Mouse (Mus musculus) C2C12 (cell line): ENCODE measurements around the gene Bahcc1.

Experiments
- CEBPB ChIP-seq: IDR thresholded peaks from one replicate; pipeline ENCODE4 v1.6.1; 2011; ENCODE audit warnings: low read depth, mild to moderate bottlenecking, control low read depth, moderate library complexity
- CTCF ChIP-seq: IDR thresholded peaks from one replicate; pipeline ENCODE4 v1.5.1; 2011; ENCODE audit not compliant: control insufficient read depth, insufficient read depth, insufficient read length
- MAX ChIP-seq: IDR thresholded peaks from one replicate; pipeline ENCODE4 v1.6.1; 2011; ENCODE audit warnings: mild to moderate bottlenecking, control low read depth
- MYOD1 ChIP-seq: IDR thresholded peaks from one replicate; pipeline ENCODE4 v1.6.1; 2011; ENCODE audit warnings: low read depth; ENCODE audit not compliant: control insufficient read depth, insufficient read length
- MYOG ChIP-seq: IDR thresholded peaks from one replicate; pipeline ENCODE4 v1.6.1; 2011; ENCODE audit not compliant: control insufficient read depth, insufficient read length; ENCODE audit errors: extremely low read depth
- USF1 ChIP-seq: IDR thresholded peaks from one replicate; pipeline ENCODE4 v1.6.1; 2011; ENCODE audit warnings: low read depth, mild to moderate bottlenecking, control low read depth, moderate library complexity

- no peak for TF ChIP-seq MAX
- no peak for TF ChIP-seq CTCF
- TF ChIP-seq MYOG = no peak
- no peak for TF ChIP-seq MYOD1
- no peak for TF ChIP-seq USF1
- no peak for TF ChIP-seq CEBPB
Observed at GRCm38 (mm10) chr11:120204200-120204599, 28.5 kb upstream of the Bahcc1 start.
